Mouse (Mus musculus) olfactory bulb, adult 2 months (tissue): ENCODE results near the gene Lst1.

Experiments used
- CTCF ChIP-seq: fragments of 200-500 bp; IDR thresholded peaks from 2 replicates; pipeline ENCODE4 v1.5.1; 2012; ENCODE audit warnings: low read depth, mild to moderate bottlenecking, low read length, moderate library complexity; ENCODE audit not compliant: insufficient read depth
- POLR2A ChIP-seq: fragments of 200-500 bp; IDR thresholded peaks from 2 replicates; pipeline ENCODE4 v1.6.1; 2012; ENCODE audit warnings: mild to moderate bottlenecking, low read depth, low read length, moderate library complexity; ENCODE audit not compliant: insufficient read depth

DNA sequence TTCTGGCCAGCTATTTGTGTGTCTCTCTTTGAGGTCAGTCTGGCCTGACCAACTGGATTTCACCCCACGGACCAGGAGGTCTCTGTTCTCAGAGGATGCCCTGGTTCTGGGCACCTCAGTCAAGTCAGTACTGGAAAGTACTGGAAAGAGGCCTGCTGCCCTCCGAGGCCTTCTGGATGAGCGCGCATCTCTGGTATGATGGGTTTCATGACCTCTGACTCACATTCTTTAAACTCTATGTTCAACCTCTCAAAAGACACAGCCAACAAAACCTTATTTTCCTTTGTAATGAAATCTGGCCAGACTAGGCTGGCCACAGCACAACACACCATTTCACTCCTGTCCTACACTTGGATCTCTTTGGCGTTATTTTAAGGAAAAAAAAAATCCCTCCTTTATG lies 37.2 kb upstream of the Lst1 start:
- TF ChIP-seq CTCF = no peak
- TF ChIP-seq POLR2A = no peak
